Mouse (Mus musculus) liver, embryonic 11.5 days (tissue): ENCODE measurements around the gene Rad9a. TPM values are rescaled to one million over a fixed set of nuclear protein-coding genes. Genes with fewer than 3 reads are reported as not detected.
"Not testable (repeated sequence)": the region's sequence is repeated elsewhere in the genome, so short reads cannot be mapped to it uniquely, and the experiment has no call there.

Experiments
- ATAC-seq: fragments of 200-750 bp; cut with Nextera tagmentation; replicated peaks from 2 replicates; pipeline ENCODE4 v1.8.0; 2017; ENCODE audit warnings: moderate number of reproducible peaks, mild to moderate bottlenecking, moderate TSS enrichment, moderate library complexity; ENCODE audit not compliant: low FRiP score
- DNase-seq: peaks from one replicate; pipeline ENCODE4 v3.0.0-alpha.2; 2017; ENCODE audit warnings: low spot score
- H3K27ac ChIP-seq: fragments of 300-500 bp; sonication (generic); 2 replicates; pipeline ENCODE4 v1.5.1; 2014; ENCODE audit warnings: mild to moderate bottlenecking, low read depth, low read length, control low read depth
- H3K27me3 ChIP-seq: fragments of 300-500 bp; sonication (generic); replicated peaks from 2 replicates; pipeline ENCODE4 v1.6.1; 2014; ENCODE audit warnings: low read length, mixed read lengths; ENCODE audit not compliant: control insufficient read depth, insufficient read depth
- H3K36me3 ChIP-seq: fragments of 300-500 bp; sonication (generic); 2 replicates; pipeline ENCODE4 v1.6.1; 2014; ENCODE audit warnings: mild to moderate bottlenecking, low read length, moderate library complexity, mixed read lengths; ENCODE audit not compliant: control insufficient read depth, insufficient read depth
- H3K4me1 ChIP-seq: fragments of 300-500 bp; sonication (generic); replicated peaks from 2 replicates; pipeline ENCODE4 v1.6.1; 2014; ENCODE audit warnings: low read length, mixed read lengths; ENCODE audit not compliant: control insufficient read depth, insufficient read depth
- H3K4me2 ChIP-seq: fragments of 300-500 bp; sonication (generic); 2 replicates; pipeline ENCODE4 v1.6.1; 2014; ENCODE audit warnings: mild to moderate bottlenecking, control low read depth, moderate library complexity
- H3K4me3 ChIP-seq: fragments of 300-500 bp; sonication (generic); 2 replicates; pipeline ENCODE4 v1.5.1; 2014; ENCODE audit warnings: low read depth, low read length, control low read depth
- H3K9ac ChIP-seq: fragments of 300-500 bp; sonication (generic); 2 replicates; pipeline ENCODE4 v1.6.1; 2014; ENCODE audit warnings: low read depth, low read length, control low read depth
- H3K9me3 ChIP-seq: fragments of 300-500 bp; sonication (generic); 2 replicates; pipeline ENCODE4 v1.6.1; 2016; ENCODE audit warnings: low read length, inconsistent platforms, mixed read lengths; ENCODE audit not compliant: control insufficient read depth
- WGBS: fragments of 180-500 bp; shearing (Covaris S2); extraction: QIAGEN DNeasy Blood & Tissue Kit; methylation state at CpG from one replicate; pipeline ENCODE4 v1.1.7; 2014; 5-methylcytosine and 5-hydroxymethylcytosine counted together
- polyA plus RNA-seq: library from polyadenylated mRNA; unstranded; fragments of >200 nt; fragmentation: Nextera tagmentation; extraction: Ambion mirVana; gene quantifications from 2 replicates; pipeline ENCODE4 v1.2.1, GENCODE M21; 2014

Gene Rad9a
- polyA plus RNA-seq: 35.7 and 38.8 TPM in 2 replicates

DNA sequence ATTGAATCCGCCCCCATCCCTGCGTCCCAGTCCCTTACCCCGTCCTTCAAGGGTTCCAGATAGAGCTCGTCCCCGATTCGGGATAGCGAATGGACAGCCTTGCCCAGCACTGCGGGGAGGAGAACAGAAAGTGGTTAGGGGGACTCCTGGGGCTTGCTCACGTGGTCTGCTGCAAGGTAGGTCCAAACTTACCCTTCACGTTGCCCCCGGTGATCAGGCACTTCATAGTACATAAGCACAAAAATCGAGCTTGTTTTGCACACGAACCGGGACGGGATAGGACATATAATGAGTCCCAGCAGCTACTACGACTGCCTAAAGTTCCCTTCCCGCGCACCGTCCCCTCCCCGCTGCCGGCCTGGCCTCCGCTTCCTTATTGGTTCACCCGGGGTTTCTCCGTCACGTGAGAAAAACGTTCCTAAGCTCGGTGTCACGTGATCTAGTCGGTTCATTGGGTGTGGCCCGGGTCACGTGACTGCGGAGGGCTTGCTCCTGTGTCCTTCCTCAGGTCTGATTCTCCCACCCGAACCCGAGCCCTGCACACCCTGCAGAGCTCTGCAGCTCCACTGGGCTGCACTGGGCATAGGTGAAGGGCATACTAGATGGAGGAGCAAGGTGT, at the start of gene Rad9a:
Gene Rad9a (minus strand): TSS at position 372 of the 619 bp plus-strand sequence.
- H3K36me3 ChIP-seq: peaks cover 15% of the 10 kb centered on the region
- peak within 1 kb of the TSS; percentile 84 for H3K4me3 ChIP-seq
- H3K27ac ChIP-seq: peak within 1 kb of the TSS; percentile 84
- peaks cover 5% of the 10 kb centered on the region; the same call in 1 of the 2 replicates for H3K27me3 ChIP-seq
- H3K4me2 ChIP-seq: peak within 1 kb of the TSS; percentile 94
- DNase-seq (peak; percentile 95), ATAC-seq (peak; percentile 87)
- WGBS: under 1% methylated on average over 34 of the region's 34 CpGs
- peaks cover 19% of the 10 kb centered on the region for H3K4me1 ChIP-seq
- H3K9me3 ChIP-seq: no peaks in the 10 kb centered on the region
- H3K9ac ChIP-seq: peak within 1 kb of the TSS; percentile 93

DNA sequence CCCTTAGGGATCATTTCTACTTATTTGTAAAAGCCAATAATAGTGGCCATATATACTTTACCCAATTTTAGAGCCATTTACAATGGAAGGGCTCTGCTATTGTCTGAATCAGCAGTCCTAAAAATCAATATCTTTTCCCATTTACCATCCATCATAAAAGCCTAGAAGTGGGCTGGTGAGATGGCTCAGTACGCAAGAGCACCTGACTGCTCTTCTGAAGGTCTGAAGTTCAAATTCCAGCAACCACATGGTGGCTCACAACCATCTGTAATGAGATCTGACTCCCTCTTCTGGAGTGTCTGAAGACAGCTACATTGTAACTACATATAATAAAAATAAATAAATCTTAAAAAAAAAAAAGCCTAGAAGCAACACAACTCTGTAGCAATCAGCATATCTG, 47.2 kb upstream of the Rad9a start:
- not testable (repeated sequence) for H3K27ac ChIP-seq, H3K4me2 ChIP-seq, ATAC-seq, H3K36me3 ChIP-seq, H3K27me3 ChIP-seq, H3K4me1 ChIP-seq, H3K9me3 ChIP-seq, H3K9ac ChIP-seq, DNase-seq, H3K4me3 ChIP-seq
- WGBS: 71% methylated on average over 1 of the region's 1 CpGs

DNA sequence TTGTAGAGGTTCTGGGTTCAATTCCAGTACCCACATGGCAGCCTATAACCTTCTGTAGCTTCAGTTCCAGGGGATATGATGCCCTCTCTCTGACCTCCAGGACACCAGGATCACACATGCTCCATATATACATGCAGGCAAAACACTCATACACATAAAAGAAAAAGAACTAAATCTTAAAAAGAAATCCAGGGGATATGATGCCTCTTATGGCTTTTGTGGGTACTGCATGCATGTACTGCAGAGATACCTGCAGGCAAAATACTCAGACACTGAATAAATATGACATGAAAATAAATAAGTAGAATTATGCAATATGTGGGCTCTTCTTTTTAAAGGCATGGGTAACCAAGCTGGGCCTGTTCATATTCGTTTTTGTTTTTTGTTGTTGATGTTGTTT, 45.5 kb upstream of the Rad9a start:
- no peak for ATAC-seq
- no peak overlapping the region for H3K4me3 ChIP-seq
- DNase-seq: no peak
- no peaks in the 10 kb centered on the region for H3K4me1 ChIP-seq
- H3K36me3 ChIP-seq: no peaks in the 10 kb centered on the region
- no peak overlapping the region for H3K27ac ChIP-seq
- H3K27me3 ChIP-seq: no peaks in the 10 kb centered on the region
- H3K9me3 ChIP-seq: no peaks in the 10 kb centered on the region
- H3K9ac ChIP-seq: no peak overlapping the region
- no peak overlapping the region for H3K4me2 ChIP-seq
- WGBS: 29% methylated on average over 1 of the region's 1 CpGs

DNA sequence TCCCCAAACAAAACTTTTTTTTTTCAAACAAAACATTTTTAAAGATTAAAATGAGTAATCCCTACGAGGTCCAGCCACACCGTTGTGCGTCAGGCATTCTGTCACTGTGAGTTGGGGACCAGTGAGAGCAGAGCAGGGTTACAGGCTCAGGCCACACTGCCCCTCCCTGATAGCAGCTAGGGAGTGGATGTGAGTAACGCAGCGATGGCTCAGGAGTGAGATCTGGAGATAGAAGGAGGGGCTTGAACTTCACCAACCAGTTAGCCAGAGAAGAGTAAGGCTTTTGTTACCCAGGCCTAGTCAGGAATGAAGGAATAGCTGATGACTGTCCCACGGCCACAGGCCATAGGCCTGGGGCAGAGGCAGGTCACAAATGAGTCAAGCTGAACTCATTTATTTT, 43.3 kb upstream of the Rad9a start:
- WGBS: 77% methylated on average over 6 of the region's 6 CpGs
- no peaks in the 10 kb centered on the region for H3K9me3 ChIP-seq
- ATAC-seq: no peak

DNA sequence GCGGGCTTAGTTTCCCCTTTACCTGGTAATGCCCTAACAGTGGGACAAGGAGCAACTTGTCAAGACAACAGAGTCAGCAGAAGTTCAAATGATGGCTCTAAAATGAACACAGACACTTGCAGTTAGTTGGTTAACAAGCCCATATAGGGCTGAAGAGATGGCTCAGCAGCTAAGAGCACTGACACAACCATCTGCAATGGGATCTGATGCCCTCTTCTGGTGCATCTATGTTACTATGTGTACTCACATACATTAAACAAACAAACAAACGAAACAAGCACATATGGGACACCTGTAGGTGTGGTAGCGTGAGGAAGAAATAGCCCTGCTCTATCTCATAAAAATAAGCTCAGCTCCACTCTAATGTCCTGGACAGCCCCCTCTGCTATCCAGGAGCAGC, 41.0 kb upstream of the Rad9a start:
- WGBS: 63% methylated on average over 3 of the region's 3 CpGs
- DNase-seq (no peak), ATAC-seq (no peak)
- H3K36me3 ChIP-seq: no peaks in the 10 kb centered on the region
- no peaks in the 10 kb centered on the region for H3K27me3 ChIP-seq
- no peak overlapping the region for H3K4me3 ChIP-seq
- no peak overlapping the region for H3K4me2 ChIP-seq
- no peak overlapping the region for H3K9ac ChIP-seq
- no peaks in the 10 kb centered on the region for H3K9me3 ChIP-seq
- no peaks in the 10 kb centered on the region for H3K4me1 ChIP-seq
- no peak overlapping the region for H3K27ac ChIP-seq

More for the DNA sequence above, 43.3 kb upstream of the Rad9a start:
- H3K36me3 ChIP-seq: no peaks in the 10 kb centered on the region
- no peaks in the 10 kb centered on the region for H3K27me3 ChIP-seq
- H3K4me1 ChIP-seq: no peaks in the 10 kb centered on the region
- H3K4me2 ChIP-seq: no peak overlapping the region
- no peak overlapping the region for H3K4me3 ChIP-seq
- no peak for DNase-seq
- H3K27ac ChIP-seq: no peak overlapping the region
- no peak overlapping the region for H3K9ac ChIP-seq

DNA sequence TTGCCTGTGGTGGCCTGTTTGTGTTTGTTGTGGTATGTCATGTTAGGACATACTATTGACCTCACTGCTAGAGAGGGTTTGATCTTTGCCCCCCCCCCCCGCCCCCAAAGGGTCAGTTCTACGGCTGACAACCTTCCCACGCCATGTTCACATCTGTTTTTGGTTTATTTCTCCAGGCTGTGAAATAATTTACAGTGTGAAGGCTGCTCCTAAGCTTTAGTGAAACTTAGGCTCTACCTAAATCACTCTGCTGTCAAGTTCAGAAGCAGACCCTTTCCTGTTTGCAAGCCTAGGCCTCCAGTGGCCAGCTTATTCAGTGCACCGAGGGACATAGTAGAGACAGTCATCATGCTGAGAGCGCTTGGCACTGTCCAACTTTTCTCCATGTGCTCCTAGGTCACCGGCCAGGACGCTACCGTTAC, 38.8 kb upstream of the Rad9a start:
- no peaks in the 10 kb centered on the region for H3K4me1 ChIP-seq
- H3K4me3 ChIP-seq: no peak overlapping the region
- no peak overlapping the region for H3K27ac ChIP-seq
- H3K9ac ChIP-seq: no peak overlapping the region
- no peaks in the 10 kb centered on the region for H3K27me3 ChIP-seq
- DNase-seq: no peak
- no peaks in the 10 kb centered on the region for H3K36me3 ChIP-seq
- H3K4me2 ChIP-seq: no peak overlapping the region
- 53% methylated on average over 8 of the region's 8 CpGs for WGBS
- H3K9me3 ChIP-seq: no peaks in the 10 kb centered on the region
- ATAC-seq: no peak

DNA sequence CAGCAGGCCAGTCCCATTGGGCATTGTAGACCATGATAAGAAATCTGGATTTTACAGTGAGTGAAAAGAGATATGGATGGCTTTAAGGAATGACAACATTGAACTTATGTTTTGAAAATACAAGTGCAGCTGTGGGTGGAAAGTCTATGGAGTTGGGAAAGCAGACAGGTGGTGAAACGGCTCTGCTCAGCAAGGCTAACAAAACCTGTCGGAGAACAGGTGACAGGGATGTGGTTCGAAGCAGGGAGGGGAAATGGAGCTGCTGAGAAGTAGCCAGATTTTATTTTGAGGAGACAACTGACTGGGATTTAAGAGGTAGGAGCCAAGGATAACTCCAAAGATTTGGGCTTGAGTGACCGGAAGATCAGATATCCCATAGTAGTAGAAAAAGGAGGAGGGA, 33.1 kb upstream of the Rad9a start:
- Histone ChIP-seq H3K27ac (no peak overlapping the region), H3K9ac (no peak overlapping the region), H3K27me3 (no peaks in the 10 kb centered on the region), H3K36me3 (no peaks in the 10 kb centered on the region), H3K4me1 (peaks cover 4% of the 10 kb centered on the region), H3K4me3 (no peak overlapping the region), H3K9me3 (no peaks in the 10 kb centered on the region), H3K4me2 (no peak overlapping the region)
- ATAC-seq: no peak
- DNase-seq: no peak
- 71% methylated on average over 4 of the region's 4 CpGs for WGBS

DNA sequence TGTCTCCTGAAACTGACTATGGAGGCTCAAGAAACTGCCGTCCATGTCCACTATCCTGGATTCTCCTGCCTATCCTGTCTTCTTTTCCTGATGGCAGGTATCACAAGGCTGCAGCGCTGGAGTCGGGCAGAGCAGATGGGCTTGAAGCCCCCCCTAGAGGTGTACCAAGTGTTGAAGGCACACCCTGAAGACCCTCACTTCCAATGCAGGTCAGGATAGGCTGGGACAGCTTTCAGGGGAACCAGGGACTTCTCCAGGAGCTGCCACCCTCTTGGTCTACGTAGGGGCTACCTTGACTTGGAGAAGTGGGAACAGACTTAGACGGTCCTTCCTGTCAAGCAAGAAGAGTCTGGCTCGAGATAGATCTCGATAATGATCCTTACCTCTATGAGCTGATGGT, 31.2 kb upstream of the Rad9a start:
- 72% methylated on average over 7 of the region's 7 CpGs for WGBS
- Histone ChIP-seq H3K4me3 (peak overlapping the region; percentile 64; the same call in 1 of the 2 replicates), H3K36me3 (no peaks in the 10 kb centered on the region), H3K4me2 (peak overlapping the region; percentile 66), H3K9me3 (no peaks in the 10 kb centered on the region), H3K27me3 (no peaks in the 10 kb centered on the region), H3K9ac (no peak overlapping the region), H3K4me1 (peaks cover 4% of the 10 kb centered on the region), H3K27ac (no peak overlapping the region)
- DNase-seq (no peak), ATAC-seq (no peak)

DNA sequence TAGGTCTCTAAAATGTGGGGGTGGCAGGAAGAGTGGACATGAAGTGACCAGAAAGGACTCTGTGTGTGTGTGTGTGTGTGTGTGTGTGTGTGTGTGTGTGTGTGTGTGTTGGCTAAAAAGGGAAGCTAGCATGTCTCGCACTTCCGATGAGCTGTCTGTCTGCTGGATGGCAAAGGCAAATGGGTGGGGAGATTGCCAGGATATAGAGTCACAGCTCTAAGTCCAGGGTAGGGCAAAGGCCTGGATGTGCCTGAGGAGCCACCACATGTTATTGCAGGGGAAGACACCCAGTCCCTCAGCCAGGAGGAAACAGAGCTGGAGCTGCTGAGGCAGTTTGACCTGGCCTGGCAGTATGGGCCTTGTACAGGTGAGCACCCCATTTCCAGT, 30.7 kb upstream of the Rad9a start:
- H3K9ac ChIP-seq: peak overlapping the region; percentile 58; the same call in 1 of the 2 replicates
- peak overlapping the region; percentile 66 for H3K4me2 ChIP-seq
- H3K36me3 ChIP-seq: no peaks in the 10 kb centered on the region
- H3K4me3 ChIP-seq: peak overlapping the region; percentile 64
- H3K27me3 ChIP-seq: no peaks in the 10 kb centered on the region
- no peaks in the 10 kb centered on the region for H3K9me3 ChIP-seq
- DNase-seq (no peak), ATAC-seq (0 out of 2 replicates have a peak, but pooled peaks have one; percentile 9)
- WGBS: 13% methylated on average over 2 of the region's 2 CpGs
- H3K27ac ChIP-seq: peak overlapping the region; percentile 72
- peaks cover 4% of the 10 kb centered on the region for H3K4me1 ChIP-seq
